Mouse (Mus musculus) brain, embryonic 18.5 days (tissue): ENCODE measurements around the gene Grwd1.
A peak's percentile ranks its signal among the peaks of the same experiment; 100 is the strongest.
"Not testable (repeated sequence)": the region's sequence is repeated elsewhere in the genome, so short reads cannot be mapped to it uniquely, and the experiment has no call there.

Experiments used
- DNase-seq: peaks from one replicate; pipeline ENCODE4 v3.0.0-alpha.2; 2012; ENCODE audit warnings: low read depth, low spot score

The Grwd1 gene

GRCm38 (mm10) chr7:45830427-45831127 is at the start of gene Grwd1:
Gene Grwd1, minus strand, starts transcription at chr7:45830944.
- DNase-seq: peak; percentile 87

GRCm38 (mm10) chr7:45880531-45880930 is 49.8 kb upstream of the Grwd1 start:
- DNase-seq: no peak

- DNase-seq: not testable (repeated sequence)
Measured at GRCm38 (mm10) chr7:45878278-45878677, 47.5 kb upstream of the Grwd1 start, which contains the start of gene Grin2d. Gene Grin2d, minus strand, starts transcription at chr7:45878378.

- no peak for DNase-seq
Measured at GRCm38 (mm10) chr7:45876895-45877294, 46.2 kb upstream of the Grwd1 start.

DNA sequence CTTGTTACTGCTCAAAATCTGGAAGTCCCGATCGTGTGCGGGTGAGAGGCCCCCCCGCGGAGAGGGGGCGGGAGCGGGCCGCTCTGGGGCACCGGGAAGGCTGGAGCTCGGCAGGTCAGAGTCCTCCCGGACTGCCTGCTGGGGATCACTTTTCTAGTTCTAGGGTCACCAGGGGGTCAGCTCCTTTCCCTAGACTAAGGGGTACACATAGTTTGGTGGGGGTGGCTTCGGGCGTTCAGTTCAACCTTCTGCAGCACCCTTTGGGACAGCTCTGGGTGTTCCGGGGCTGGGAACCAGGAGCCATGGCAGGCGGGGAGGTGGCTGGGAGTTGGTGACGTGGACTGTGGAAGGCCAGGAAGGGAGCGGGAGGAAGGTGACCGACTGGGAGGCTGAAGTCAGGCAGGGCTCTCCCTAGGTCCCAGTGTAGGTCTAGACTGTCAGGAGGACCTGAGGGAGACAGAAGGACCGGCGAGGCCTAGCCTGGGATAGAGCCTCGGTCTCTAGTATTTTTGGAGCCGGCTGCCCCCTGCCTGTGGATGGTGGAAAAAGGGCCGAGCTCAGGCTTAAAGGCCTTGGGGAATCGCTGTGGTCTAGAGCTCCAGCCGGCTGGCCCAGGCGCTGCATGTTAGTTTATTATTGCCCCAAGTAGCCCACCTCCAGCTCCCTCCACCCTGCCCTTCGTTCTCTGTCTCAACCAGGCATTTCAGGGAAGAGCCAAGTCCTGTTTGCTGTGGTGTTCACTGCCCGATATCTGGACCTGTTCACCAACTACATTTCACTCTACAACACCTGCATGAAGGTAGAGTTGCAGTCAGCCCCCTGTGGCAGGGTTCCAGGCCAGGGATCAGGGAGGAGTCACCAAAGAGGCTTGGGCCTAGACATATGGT is 42.6 kb upstream of the Grwd1 start:
- DNase-seq: no peak

GRCm38 (mm10) chr7:45872624-45873023 is 41.9 kb upstream of the Grwd1 start, which contains the start of gene Kdelr1:
Gene Kdelr1, plus strand, starts transcription at chr7:45872772.
- peak; percentile 73 for DNase-seq

GRCm38 (mm10) chr7:45870282-45871058 is 39.7 kb upstream of the Grwd1 start:
- no peak for DNase-seq

- no peak for DNase-seq
Measured at GRCm38 (mm10) chr7:45869787-45870186, 39.0 kb upstream of the Grwd1 start.

DNA sequence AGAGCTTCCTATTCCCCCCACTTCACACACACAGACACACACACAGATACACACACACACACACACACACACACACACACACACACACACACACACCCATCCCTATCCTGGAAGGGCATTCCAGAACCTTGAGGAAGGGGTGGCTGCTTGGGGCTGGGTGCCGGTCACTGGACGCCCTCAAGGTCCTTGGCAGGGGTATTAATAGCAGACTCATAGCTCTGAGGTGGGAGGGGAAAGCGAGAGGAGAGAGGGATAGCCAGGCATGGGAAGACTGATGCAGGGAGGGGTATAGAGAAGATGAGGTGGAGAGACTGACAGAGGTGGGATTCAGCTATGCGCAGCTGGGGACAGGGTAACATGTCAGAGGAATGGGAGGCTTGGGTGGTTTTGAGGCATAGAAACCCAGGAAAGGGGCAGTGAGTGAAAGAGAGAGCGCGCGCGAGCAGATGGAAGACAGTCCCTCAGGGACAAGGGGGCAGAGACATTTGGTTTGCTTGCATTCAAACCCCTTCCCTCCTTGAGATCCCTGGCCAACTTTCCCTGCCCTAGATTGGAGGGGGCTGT is 38.4 kb upstream of the Grwd1 start:
- DNase-seq: no peak

DNA sequence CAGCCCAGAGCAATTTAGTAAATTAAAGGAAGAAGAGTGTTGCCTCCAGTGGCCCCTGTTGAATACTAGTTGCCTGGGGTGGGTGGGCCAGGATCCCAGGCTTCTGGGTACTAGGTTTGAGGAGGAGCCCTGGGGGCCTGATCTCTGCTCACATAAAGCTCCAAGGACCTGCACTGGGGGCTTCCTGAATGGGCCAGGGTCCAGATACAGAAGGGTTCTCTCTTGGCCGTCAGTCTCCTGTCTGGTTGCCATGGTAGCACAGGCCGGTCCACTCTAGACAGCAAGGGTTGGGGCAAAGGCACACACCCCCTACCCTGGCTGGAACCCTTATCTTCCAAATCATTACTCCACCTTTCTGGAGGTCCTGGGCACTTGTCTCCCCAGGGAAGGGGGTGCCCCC is 37.1 kb upstream of the Grwd1 start:
- DNase-seq: no peak

DNA sequence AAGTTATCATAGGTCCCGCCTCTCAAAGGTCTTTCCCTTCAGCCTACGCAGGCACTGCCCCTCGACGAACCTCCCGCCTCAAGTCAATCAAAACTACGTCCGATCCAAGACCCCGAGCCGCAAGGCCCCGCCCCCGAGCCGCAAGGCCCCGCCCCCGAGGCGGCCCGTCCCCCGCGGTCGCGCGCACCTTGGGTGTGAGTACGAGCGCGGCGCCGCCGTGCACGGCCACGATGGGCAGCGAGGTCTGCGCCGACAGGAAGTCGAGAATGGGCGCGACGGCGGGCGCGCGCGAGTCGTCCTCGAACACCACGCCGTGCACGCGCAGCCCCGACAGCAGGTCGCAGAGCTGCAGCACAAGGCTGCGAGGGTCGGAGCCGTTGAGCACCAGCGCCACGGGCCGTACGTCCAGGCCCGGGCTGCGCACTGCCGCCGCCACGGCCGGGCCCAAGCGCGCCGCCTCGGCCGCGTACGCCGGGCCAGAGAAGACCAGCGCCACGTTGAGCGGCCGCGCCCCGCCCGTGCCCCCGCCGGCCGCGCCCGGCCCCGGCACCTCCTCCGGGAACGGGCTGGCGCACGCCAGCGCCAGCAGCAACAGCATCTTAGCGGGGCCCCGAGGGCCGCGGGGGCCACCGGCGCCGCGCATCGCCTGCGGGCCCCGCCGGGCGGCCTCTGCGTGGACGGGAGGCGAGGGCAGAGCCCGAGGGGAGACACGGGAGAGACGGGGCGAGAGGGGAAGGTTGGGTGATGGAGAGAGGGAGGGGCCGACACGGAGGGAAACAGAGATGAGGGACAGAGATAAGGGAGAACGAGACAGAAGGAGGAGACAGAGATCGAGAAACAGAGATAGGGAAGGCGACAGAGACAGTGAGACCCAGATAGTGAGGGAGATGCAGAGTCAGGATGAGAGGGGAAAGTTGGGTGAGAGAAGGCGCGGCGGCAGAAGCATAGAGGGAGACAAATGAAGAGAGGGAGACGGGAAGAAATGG is 35.5 kb upstream of the Grwd1 start:
- peak; percentile 78 for DNase-seq

DNA sequence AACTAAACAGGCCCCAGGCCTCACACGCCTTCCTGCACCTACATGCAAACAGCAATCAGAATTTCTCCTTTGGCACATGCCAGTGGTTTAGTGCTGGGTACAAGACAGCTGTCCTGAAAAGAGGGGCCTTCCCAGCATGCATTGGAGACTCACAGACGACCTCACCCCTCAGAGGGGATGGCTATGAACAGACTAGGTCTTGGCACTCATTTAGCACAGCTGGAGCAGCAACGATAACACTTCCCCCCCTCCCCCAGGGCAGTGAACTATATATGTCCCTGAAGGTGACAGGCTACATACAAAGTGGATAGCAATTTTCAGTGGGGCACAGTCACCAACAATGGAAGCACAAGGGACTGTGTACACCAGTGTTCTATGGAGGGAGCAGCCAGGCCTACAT is 33.7 kb upstream of the Grwd1 start:
- DNase-seq: no peak

DNA sequence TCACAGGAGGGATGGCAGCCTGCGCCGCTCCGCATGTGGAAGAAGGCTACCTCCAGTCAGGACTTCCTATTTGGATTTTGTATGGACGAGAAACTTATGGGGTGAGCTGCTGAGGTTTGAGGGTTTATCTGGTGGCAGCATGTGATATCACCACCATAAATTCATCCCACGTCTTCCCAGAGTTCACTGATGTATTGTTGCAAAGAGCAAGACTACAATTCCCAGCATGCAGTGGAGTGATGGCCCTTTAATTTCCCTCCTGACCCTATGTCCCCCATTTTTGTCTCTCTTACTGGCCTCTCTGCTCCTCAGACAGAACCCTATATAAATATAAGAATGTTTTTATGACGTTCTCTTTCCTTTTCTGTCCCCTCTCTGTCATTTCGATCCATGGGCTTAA is 32.1 kb upstream of the Grwd1 start:
- DNase-seq: no peak

GRCm38 (mm10) chr7:45859008-45859407 is 28.3 kb upstream of the Grwd1 start:
- DNase-seq: no peak

DNA sequence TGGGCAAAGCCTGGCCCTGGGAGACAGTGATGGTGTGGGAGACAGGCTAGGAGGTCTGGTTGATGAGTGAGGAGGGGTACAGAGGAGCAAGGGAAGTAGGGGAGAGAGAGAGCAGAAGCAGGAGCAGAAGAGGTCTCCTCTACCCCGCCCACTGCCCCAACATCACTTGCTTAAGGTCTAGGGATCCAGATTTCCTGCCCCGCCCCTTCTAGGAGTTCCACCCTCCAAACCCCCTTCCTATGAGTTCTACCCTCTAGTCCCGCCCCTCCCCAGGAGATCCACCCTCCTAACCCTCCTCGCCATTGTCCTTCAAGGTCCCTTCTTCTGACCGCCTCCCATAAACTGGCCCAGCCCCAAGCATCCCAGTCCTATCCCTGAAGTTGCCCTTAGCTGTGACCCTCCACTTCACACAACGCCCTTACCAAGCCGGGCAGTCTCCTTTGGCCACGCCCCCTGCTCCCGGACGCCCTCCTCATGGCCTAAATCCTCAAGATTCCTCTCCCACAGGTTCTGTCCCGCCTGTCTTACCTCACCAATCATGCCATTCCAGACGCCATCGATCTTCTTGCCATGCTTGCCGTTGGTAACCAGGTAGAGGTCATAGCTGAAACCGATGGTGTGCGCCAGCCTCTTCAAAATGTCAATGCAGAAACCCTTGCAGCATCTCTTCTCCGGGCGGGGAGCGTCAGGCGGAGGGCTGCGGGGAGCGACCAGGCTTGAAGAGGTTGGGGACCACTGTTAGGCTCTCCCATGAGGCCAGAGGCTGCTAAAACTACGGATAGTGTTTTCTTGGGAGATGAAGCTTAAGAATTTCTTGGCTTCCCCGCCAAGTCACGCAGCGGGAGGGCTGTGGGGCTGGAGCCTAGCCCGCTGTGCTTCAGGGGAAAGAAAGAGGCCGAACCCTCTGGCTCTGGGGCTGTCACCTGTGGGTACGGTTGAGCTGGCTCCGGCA is 26.5 kb upstream of the Grwd1 start:
- DNase-seq: no peak

GRCm38 (mm10) chr7:45853089-45853488 is 22.3 kb upstream of the Grwd1 start:
- no peak for DNase-seq

GRCm38 (mm10) chr7:45850661-45851060 is 19.9 kb upstream of the Grwd1 start:
- DNase-seq: no peak

GRCm38 (mm10) chr7:45848447-45849027 is 17.8 kb upstream of the Grwd1 start:
- DNase-seq: no peak
